Mouse (Mus musculus): ENCODE data around the gene Rraga.

Gene Rraga

DNA sequence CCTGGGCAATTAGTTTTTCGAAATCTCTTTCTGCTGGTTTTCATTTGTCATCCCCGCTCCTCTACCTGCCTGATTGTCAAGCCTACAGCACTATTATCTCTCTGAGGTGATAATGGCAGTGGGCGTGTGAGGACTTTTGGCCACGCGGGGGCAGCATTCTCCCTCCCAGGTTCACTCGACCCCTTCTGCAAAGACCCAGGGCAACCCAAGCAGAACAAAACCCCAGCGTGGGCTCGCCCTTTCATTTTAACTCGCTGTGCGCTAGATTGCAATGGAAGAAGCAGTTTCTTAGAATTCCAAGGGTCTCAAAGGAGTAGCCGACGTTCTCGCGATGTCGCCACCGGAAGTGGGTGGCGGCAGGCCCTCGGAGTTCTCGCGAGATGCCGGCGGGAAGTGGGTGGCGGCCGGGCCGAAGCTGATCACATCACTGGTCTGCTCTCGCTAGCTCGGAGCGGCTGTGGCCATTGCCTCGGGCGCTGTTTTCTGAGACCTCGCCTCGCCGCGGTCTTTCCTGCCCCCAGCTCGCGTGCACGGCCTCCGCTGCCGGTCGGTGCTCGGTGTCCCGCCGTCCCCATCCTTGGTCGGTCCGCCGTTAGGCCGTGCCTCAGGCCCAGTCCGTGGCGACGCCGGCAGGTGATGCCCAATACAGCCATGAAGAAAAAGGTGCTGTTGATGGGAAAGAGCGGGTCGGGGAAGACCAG, at the start of gene Rraga:
Gene Rraga (plus strand): TSS at position 386 of the 701 bp plus-strand sequence.
- Histone ChIP-seq H3K27me3 (ENCODE audit: control insufficient read depth, insufficient read depth, low read length, poor library complexity, severe bottlenecking) (no peaks in the 10 kb centered on the region), H3K36me3 (ENCODE audit: control insufficient read depth, insufficient read depth, low read length, poor library complexity, severe bottlenecking) (no peaks in the 10 kb centered on the region)
- DNase-seq (ENCODE audit: low read depth, low spot score) = peak; percentile 97

- Histone ChIP-seq H3K27me3 (ENCODE audit: control insufficient read depth, insufficient read depth, low read length, poor library complexity, severe bottlenecking) (no peaks in the 10 kb centered on the region; the same call in 1 of the 2 replicates), H3K36me3 (ENCODE audit: control insufficient read depth, insufficient read depth, low read length, poor library complexity, severe bottlenecking) (no peaks in the 10 kb centered on the region)
- DNase-seq (ENCODE audit: low read depth, low spot score) = no peak
Observed at GRCm38 (mm10) chr4:86527162-86528136, 48.0 kb upstream of the Rraga start.

DNA sequence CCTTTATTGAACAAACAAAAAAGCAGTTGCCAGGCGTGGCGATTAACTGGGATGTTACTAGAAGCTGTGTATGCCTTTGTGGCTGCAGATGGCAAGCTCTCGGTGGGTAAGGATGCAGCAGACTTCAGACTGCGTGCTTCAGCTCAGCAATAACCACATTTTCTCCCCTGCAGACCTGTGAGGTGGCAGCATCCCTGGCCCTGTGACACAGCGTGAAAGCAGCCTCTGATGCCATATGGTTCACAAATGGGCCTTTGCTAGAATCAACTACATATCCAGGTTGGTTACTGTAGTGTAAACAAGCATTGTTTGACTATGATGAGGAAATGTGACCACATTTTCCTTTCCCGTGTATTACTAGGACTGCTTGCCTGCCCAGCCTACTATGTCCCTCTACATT, 46.3 kb upstream of the Rraga start:
- H3K36me3 ChIP-seq (ENCODE audit: control insufficient read depth, insufficient read depth, low read length, poor library complexity, severe bottlenecking) = no peaks in the 10 kb centered on the region
- no peak for DNase-seq (ENCODE audit: low read depth, low spot score)
- H3K27me3 ChIP-seq (ENCODE audit: control insufficient read depth, insufficient read depth, low read length, poor library complexity, severe bottlenecking) = no peaks in the 10 kb centered on the region; the same call in 1 of the 2 replicates

- no peak for DNase-seq (ENCODE audit: low read depth, low spot score)
- no peaks in the 10 kb centered on the region for H3K27me3 ChIP-seq (ENCODE audit: control insufficient read depth, insufficient read depth, low read length, poor library complexity, severe bottlenecking)
- no peaks in the 10 kb centered on the region for H3K36me3 ChIP-seq (ENCODE audit: control insufficient read depth, insufficient read depth, low read length, poor library complexity, severe bottlenecking)
Observed at GRCm38 (mm10) chr4:86533406-86534090, 41.9 kb upstream of the Rraga start.

GRCm38 (mm10) chr4:86534091-86534481, 41.4 kb upstream of the Rraga start:
- no peak for DNase-seq (ENCODE audit: low read depth, low spot score)
- no peaks in the 10 kb centered on the region for H3K36me3 ChIP-seq (ENCODE audit: control insufficient read depth, insufficient read depth, low read length, poor library complexity, severe bottlenecking)
- no peaks in the 10 kb centered on the region for H3K27me3 ChIP-seq (ENCODE audit: control insufficient read depth, insufficient read depth, low read length, poor library complexity, severe bottlenecking)

GRCm38 (mm10) chr4:86537972-86538371, 37.5 kb upstream of the Rraga start:
- peak; percentile 70 for DNase-seq (ENCODE audit: low read depth, low spot score)
- Histone ChIP-seq H3K27me3 (ENCODE audit: control insufficient read depth, insufficient read depth, low read length, poor library complexity, severe bottlenecking) (no peaks in the 10 kb centered on the region), H3K36me3 (ENCODE audit: control insufficient read depth, insufficient read depth, low read length, poor library complexity, severe bottlenecking) (no peaks in the 10 kb centered on the region)

GRCm38 (mm10) chr4:86538936-86539335, 36.5 kb upstream of the Rraga start:
- Histone ChIP-seq H3K36me3 (ENCODE audit: control insufficient read depth, insufficient read depth, low read length, poor library complexity, severe bottlenecking) (no peaks in the 10 kb centered on the region), H3K27me3 (ENCODE audit: control insufficient read depth, insufficient read depth, low read length, poor library complexity, severe bottlenecking) (no peaks in the 10 kb centered on the region)
- DNase-seq (ENCODE audit: low read depth, low spot score) = no peak

DNA sequence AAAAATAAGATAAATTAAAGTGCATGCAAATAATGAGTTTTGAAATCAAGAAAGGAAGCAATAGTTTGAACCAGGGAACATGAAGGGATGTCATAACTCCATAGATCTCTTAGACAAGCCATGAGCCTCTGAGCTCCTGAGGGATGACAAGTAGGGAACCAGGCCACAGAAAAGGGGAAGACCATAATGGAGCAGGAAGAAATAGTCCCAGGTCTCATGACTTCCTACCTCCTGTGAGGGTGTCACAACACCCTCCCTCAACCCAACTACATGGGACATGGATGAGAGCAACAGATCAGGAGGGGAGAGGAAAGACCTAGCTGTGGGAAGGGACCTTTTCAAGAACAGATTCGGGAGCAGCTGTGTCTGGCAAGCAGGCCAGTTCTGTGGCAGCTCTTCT, 33.9 kb upstream of the Rraga start:
- no peak for DNase-seq (ENCODE audit: low read depth, low spot score)
- H3K27me3 ChIP-seq (ENCODE audit: control insufficient read depth, insufficient read depth, low read length, poor library complexity, severe bottlenecking) = no peaks in the 10 kb centered on the region
- no peaks in the 10 kb centered on the region for H3K36me3 ChIP-seq (ENCODE audit: control insufficient read depth, insufficient read depth, low read length, poor library complexity, severe bottlenecking)

GRCm38 (mm10) chr4:86543999-86544398, 31.5 kb upstream of the Rraga start:
- DNase-seq (ENCODE audit: low read depth, low spot score) = no peak
- H3K27me3 ChIP-seq (ENCODE audit: control insufficient read depth, insufficient read depth, low read length, poor library complexity, severe bottlenecking) = no peaks in the 10 kb centered on the region
- no peaks in the 10 kb centered on the region for H3K36me3 ChIP-seq (ENCODE audit: control insufficient read depth, insufficient read depth, low read length, poor library complexity, severe bottlenecking)

DNA sequence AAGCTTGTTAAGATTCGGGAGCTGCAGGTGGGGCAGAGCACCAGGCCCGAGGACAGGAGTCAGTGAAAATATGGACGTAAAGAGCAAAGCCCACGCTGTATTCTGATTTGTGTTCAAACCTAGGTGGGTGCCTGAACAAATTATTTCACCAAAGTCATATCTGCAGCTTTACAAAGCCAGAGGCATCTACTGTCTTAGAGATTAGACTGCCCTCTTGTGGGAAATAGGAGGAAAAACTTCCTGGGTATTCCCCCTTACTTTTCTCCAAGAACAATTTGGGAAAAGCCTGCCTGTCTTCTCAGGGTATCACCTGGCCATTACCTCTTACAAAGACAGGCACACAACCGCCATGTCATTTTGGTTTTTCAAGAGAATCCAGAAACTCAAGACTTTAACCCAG, 29.9 kb upstream of the Rraga start:
- Histone ChIP-seq H3K27me3 (ENCODE audit: control insufficient read depth, insufficient read depth, low read length, poor library complexity, severe bottlenecking) (no peaks in the 10 kb centered on the region), H3K36me3 (ENCODE audit: control insufficient read depth, insufficient read depth, low read length, poor library complexity, severe bottlenecking) (no peaks in the 10 kb centered on the region)
- no peak for DNase-seq (ENCODE audit: low read depth, low spot score)

DNA sequence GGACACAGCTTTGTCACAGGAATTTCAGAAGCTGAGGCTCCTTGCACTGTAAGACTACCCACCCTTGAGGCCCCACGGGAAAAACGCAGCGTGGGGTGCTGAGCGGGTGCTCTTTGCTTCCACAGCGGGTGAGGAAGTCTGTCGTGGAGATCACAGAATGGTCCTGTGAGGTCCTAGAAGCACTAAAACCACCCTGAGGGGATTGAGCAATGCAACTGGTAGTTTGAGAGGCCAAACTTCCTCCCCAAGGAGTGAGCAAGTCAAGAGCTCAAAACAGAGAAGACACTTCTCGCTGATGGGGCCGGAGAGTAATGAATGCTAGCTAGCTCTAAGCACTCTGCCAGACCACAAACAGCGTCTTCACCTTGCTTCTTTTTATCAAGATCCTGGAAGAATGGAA, 27.1 kb upstream of the Rraga start:
- no peak for DNase-seq (ENCODE audit: low read depth, low spot score)
- Histone ChIP-seq H3K27me3 (ENCODE audit: control insufficient read depth, insufficient read depth, low read length, poor library complexity, severe bottlenecking) (no peaks in the 10 kb centered on the region), H3K36me3 (ENCODE audit: control insufficient read depth, insufficient read depth, low read length, poor library complexity, severe bottlenecking) (no peaks in the 10 kb centered on the region)

DNA sequence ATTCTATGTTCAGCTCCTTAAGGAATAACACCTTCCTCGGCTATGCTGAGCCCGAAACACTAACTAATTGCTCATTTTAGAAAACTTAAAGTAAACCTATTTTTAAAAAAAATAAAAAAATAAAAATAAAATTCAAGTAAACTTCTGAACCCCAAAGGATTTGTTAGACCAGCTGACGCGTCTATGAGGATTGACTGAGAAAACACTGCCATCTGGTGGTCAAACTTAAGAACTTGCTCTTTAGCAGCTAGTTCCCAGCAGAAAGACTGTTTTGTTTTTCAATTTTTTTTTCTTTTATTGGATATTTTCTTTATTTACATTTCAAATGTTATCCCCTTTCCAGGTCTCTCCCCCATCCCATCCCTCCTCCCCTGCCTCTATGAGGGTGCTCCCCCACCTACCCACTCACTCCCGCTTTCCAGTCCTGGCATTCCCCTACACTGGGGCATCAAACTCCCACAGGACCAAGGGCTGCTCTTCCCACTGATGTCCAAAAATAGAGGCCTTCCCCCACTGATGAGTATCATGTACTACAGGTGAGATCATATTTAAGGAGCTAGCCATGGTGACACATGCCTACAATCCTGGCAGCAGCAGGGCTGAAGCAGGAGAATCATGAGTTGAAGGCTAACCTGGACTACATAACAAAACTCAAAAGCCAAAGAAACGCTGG, 20.3 kb upstream of the Rraga start:
- H3K36me3 ChIP-seq (ENCODE audit: control insufficient read depth, insufficient read depth, low read length, poor library complexity, severe bottlenecking) = no peaks in the 10 kb centered on the region
- H3K27me3 ChIP-seq (ENCODE audit: control insufficient read depth, insufficient read depth, low read length, poor library complexity, severe bottlenecking) = no peaks in the 10 kb centered on the region
- DNase-seq (ENCODE audit: low read depth, low spot score) = peak; percentile 70

DNA sequence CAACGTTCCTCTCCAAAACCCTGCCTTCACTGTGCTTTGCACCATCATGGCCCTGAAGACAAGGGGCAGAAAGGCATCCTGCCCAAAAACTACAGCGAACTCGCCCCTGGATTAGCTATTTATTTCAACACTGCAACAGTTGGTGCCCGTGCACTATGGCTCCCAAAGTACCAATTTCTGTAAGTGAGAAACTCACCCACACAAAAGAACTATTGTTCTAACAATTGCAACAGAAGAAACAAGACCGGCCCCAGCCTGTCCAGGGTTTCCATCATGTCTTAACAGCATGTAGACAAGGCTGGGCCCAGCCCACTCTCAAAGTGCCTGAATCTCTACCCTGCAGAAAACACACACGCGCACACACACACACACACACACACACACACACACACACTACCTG, 18.1 kb upstream of the Rraga start:
- DNase-seq (ENCODE audit: low read depth, low spot score) = no peak
- Histone ChIP-seq H3K36me3 (ENCODE audit: control insufficient read depth, insufficient read depth, low read length, poor library complexity, severe bottlenecking) (no peaks in the 10 kb centered on the region), H3K27me3 (ENCODE audit: control insufficient read depth, insufficient read depth, low read length, poor library complexity, severe bottlenecking) (no peaks in the 10 kb centered on the region)

DNA sequence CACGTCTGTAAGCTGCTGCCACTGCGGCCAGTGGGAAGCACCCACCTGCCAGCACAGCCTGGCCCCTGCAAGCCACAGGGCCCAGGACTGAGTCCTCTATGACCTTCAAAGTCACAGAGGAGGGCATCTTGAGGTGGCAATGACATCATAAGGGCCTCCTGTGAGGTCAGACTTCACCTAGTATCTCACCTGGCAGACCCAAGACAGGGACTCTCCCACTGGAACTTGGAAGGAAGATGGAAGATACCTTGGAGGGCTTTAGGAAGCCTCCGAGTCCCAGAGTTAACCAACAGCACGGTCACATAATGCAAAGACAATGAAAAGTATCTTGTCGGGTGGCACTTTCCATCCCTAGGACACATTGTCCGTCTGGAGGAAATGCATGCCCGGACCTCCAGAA, 17.2 kb upstream of the Rraga start, which contains the start of gene Saxo1:
Gene Saxo1 (minus strand): TSS at position 101 of the 400 bp plus-strand sequence.
- Histone ChIP-seq H3K27me3 (ENCODE audit: control insufficient read depth, insufficient read depth, low read length, poor library complexity, severe bottlenecking) (no peaks in the 10 kb centered on the region), H3K36me3 (ENCODE audit: control insufficient read depth, insufficient read depth, low read length, poor library complexity, severe bottlenecking) (no peaks in the 10 kb centered on the region)
- no peak for DNase-seq (ENCODE audit: low read depth, low spot score)

Data from splenic B cell, adult 2 months (primary cell).